Mouse (Mus musculus): ENCODE measurements around the gene Taldo1.

DNA sequence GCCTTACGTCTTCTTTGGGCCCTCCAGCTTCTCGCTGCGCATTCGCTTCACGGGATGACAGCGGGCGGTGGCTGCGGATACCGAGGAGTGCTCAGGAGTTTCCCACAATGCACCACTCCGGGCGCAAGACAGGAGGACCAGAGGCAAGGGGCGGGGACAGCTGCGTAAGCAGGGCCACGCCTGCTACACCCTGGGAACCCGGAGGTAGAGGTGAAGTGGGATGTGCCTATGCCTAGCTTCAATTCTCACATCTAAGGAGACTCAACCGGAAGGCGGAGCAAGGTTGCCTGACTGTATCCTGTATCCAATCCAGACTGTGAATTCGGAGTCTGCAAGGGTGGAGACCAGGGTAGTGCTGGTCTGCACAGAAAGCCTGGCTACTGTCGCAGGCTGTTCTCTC is 37.3 kb downstream of the Taldo1 start, which contains the start of gene Cend1:
- TF ChIP-seq GATA1 (IDR thresholded peaks at IDR 0.05; ENCODE audit: borderline replicate concordance, low read length), result no peak
- no peak for TF ChIP-seq FLI1 (IDR thresholded peaks at IDR 0.05; ENCODE audit: low read length)
